16 mouse cellular contexts compared by ENCODE assay signal in the genomic region with DNA sequence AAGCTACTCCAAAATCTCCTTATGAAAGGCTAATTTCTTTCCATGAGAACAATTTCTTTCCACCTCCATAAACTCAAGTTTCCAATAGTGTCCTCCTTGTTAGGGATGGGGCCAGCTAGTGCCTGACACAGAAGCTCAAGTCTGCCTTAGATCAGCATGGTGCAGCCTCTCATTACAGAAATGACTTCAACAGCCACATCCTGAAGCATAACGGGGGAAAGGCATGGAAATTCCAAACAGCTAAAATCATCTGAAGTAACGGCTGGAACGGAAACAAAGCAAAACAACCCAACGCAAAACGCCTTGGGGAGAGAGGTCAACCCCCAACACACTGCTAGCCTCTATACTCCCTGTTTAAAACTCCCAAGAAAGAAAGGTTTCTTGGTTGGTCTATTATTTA.
A peak's percentile ranks its signal among the peaks of the same experiment; 100 is the strongest.
DNase-seq lines count a peak whose midpoint lies in the region; ATAC-seq and TF ChIP-seq lines count a peak whose summit lies in the region.
"Had no signal": no experiment of that assay in that cellular context is flagged by ENCODE, and none has a peak within 500 bp of the region (broad histone marks: within the 10 kb centered on the region; RNA-seq: fewer than 3 reads in every experiment).

No protein-coding gene starts in this region.

- H3K4me2 ChIP-seq in lung, embryonic 16.5 days (ENCODE audit: low read depth, low read length): no peak overlapping the region
- H3K4me2 ChIP-seq in heart, embryonic 13.5 days: no peak overlapping the region
- H3K4me2 ChIP-seq: forebrain, embryonic 15.5 days; hindbrain, embryonic 15.5 days; limb, embryonic 15.5 days; neural tube, embryonic 12.5 days; stomach, embryonic 15.5 days had no signal

- no peak overlapping the region for H3K9ac ChIP-seq in lung, embryonic 16.5 days (ENCODE audit: low read length)
- H3K9ac ChIP-seq in heart, embryonic 13.5 days: no peak overlapping the region
- H3K9ac ChIP-seq: forebrain, embryonic 15.5 days; hindbrain, embryonic 15.5 days; limb, embryonic 15.5 days; neural tube, embryonic 12.5 days; stomach, embryonic 15.5 days had no signal

- 62% methylated on average over 5 of the region's 5 CpGs for WGBS in lung, embryonic 16.5 days
- WGBS in heart, embryonic 13.5 days: 58% methylated on average over 5 of the region's 5 CpGs
- WGBS in embryonic facial prominence, embryonic 10.5 days: 76% methylated on average over 5 of the region's 5 CpGs

- peaks cover 19% of the 10 kb centered on the region for H3K4me1 ChIP-seq in lung, embryonic 16.5 days (replicated peaks; ENCODE audit: control insufficient read depth, insufficient read depth, low read length)
- H3K4me1 ChIP-seq in embryonic fibroblast, embryonic 13.5 days (ENCODE audit: control insufficient read depth, insufficient read depth, low read length): peaks cover 35% of the 10 kb centered on the region
- peaks cover 47% of the 10 kb centered on the region for H3K4me1 ChIP-seq in heart, embryonic 13.5 days
- peaks cover 6% of the 10 kb centered on the region; the same call in 1 of the 2 replicates for H3K4me1 ChIP-seq in embryonic facial prominence, embryonic 10.5 days
- H3K4me1 ChIP-seq: forebrain, embryonic 15.5 days; limb, embryonic 15.5 days; neural tube, embryonic 12.5 days; stomach, embryonic 15.5 days had no signal

- H3K27ac ChIP-seq in lung, embryonic 16.5 days (ENCODE audit: low read length): no peak overlapping the region
- peak overlapping the region; percentile 98 for H3K27ac ChIP-seq in embryonic fibroblast, embryonic 13.5 days (ENCODE audit: insufficient read depth, low read length)
- H3K27ac ChIP-seq in heart, embryonic 13.5 days (replicated peaks): peak overlapping the region; percentile 59; the same call in 1 of the 2 replicates
- H3K27ac ChIP-seq in embryonic facial prominence, embryonic 10.5 days (replicated peaks): no peak overlapping the region
- H3K27ac ChIP-seq: forebrain, embryonic 15.5 days; hindbrain, embryonic 15.5 days; limb, embryonic 15.5 days; neural tube, embryonic 12.5 days; stomach, embryonic 15.5 days had no signal

- no peak overlapping the region for H3K4me3 ChIP-seq in lung, embryonic 16.5 days (ENCODE audit: low read length)
- no peak overlapping the region for H3K4me3 ChIP-seq in embryonic fibroblast, embryonic 13.5 days (ENCODE audit: insufficient read depth, low read length)
- H3K4me3 ChIP-seq in heart, embryonic 13.5 days: no peak overlapping the region
- H3K4me3 ChIP-seq in embryonic facial prominence, embryonic 10.5 days: no peak overlapping the region
- H3K4me3 ChIP-seq: forebrain, embryonic 15.5 days; hindbrain, embryonic 15.5 days; limb, embryonic 15.5 days; neural tube, embryonic 12.5 days; stomach, embryonic 15.5 days had no signal

- no peaks in the 10 kb centered on the region for H3K27me3 ChIP-seq in lung, embryonic 16.5 days (ENCODE audit: control insufficient read depth, insufficient read depth, low read depth, low read length)
- H3K27me3 ChIP-seq in heart, embryonic 13.5 days (replicated peaks): no peaks in the 10 kb centered on the region
- H3K27me3 ChIP-seq in embryonic facial prominence, embryonic 10.5 days (replicated peaks; ENCODE audit: low read depth, poor library complexity, severe bottlenecking): no peaks in the 10 kb centered on the region
- H3K27me3 ChIP-seq: forebrain, embryonic 15.5 days; hindbrain, embryonic 15.5 days; limb, embryonic 15.5 days; neural tube, embryonic 12.5 days; stomach, embryonic 15.5 days had no signal

- H3K9me3 ChIP-seq in lung, embryonic 16.5 days (ENCODE audit: control insufficient read depth, low read length): no peaks in the 10 kb centered on the region
- no peaks in the 10 kb centered on the region for H3K9me3 ChIP-seq in heart, embryonic 13.5 days
- no peaks in the 10 kb centered on the region for H3K9me3 ChIP-seq in embryonic facial prominence, embryonic 10.5 days
- H3K9me3 ChIP-seq: forebrain, embryonic 15.5 days; hindbrain, embryonic 15.5 days; limb, embryonic 15.5 days; neural tube, embryonic 12.5 days; stomach, embryonic 15.5 days had no signal

- no peak for TF ChIP-seq POLR2A in embryonic fibroblast, embryonic 13.5 days (IDR thresholded peaks at IDR 0.05; ENCODE audit: low read depth, low read length)

- no peak for DNase-seq in lung, postnatal 14 days
- peak; percentile 37 for DNase-seq in lung, postnatal 36 days
- DNase-seq in yolk sac, embryonic 10.5 days (ENCODE audit: low spot score): no peak
- no peak for DNase-seq in embryonic facial prominence, embryonic 10.5 days (ENCODE audit: low spot score)
- DNase-seq: adrenal gland, postnatal 14 days; cerebellum, adult 2 months; spleen, adult 18-20 months had no signal

- TF ChIP-seq CTCF in embryonic fibroblast, embryonic 13.5 days (IDR thresholded peaks at IDR 0.05; ENCODE audit: borderline replicate concordance, insufficient read depth, low read length): no peak

- no peaks in the 10 kb centered on the region for H3K36me3 ChIP-seq in lung, embryonic 16.5 days (ENCODE audit: control insufficient read depth, insufficient read depth, low read length)
- H3K36me3 ChIP-seq in heart, embryonic 13.5 days: no peaks in the 10 kb centered on the region
- H3K36me3 ChIP-seq in embryonic facial prominence, embryonic 10.5 days (replicated peaks): no peaks in the 10 kb centered on the region
- H3K36me3 ChIP-seq: forebrain, embryonic 15.5 days; hindbrain, embryonic 15.5 days; limb, embryonic 15.5 days; neural tube, embryonic 12.5 days; stomach, embryonic 15.5 days had no signal

- ATAC-seq in lung, embryonic 16.5 days (ENCODE audit: low read depth): 0 out of 2 replicates have a peak, but pooled peaks have one; percentile 45
- no peak for ATAC-seq in heart, embryonic 13.5 days (ENCODE audit: extremely low read depth, insufficient number of reproducible peaks, low FRiP score, low TSS enrichment)
- ATAC-seq: forebrain, embryonic 15.5 days; intestine, embryonic 16.5 days had no signal

Comparison
In these comparisons a context has a peak if more than half of its experiments do, and no peak if none do; other contexts are left out.
1. H3K27ac ChIP-seq: peak in embryonic fibroblast, embryonic 13.5 days (single experiment) and heart, embryonic 13.5 days (single experiment); none in lung, embryonic 16.5 days (single experiment) and embryonic facial prominence, embryonic 10.5 days (single experiment).